Mouse (Mus musculus) lung, embryonic 15.5 days (tissue): ENCODE measurements around the gene Bank1. TPM values are rescaled to one million over a fixed set of nuclear protein-coding genes. Genes with fewer than 3 reads are reported as not detected.
"Not testable (repeated sequence)": the region's sequence is repeated elsewhere in the genome, so short reads cannot be mapped to it uniquely, and the experiment has no call there.

Source experiments
- ATAC-seq: fragments of 200-750 bp; cut with Nextera tagmentation; 2 replicates; pipeline ENCODE4 v1.8.0; 2017; ENCODE audit warnings: moderate number of reproducible peaks, borderline replicate concordance; ENCODE audit not compliant: low FRiP score, low TSS enrichment; ENCODE audit errors: extremely low read depth
- H3K27ac ChIP-seq: fragments of 300-500 bp; sonication (generic); 2 replicates; pipeline ENCODE4 v1.5.1; 2015; ENCODE audit warnings: moderate library complexity, mild to moderate bottlenecking, inconsistent platforms
- H3K27me3 ChIP-seq: fragments of 300-500 bp; sonication (generic); 2 replicates; pipeline ENCODE4 v1.6.1; 2015; ENCODE audit warnings: inconsistent platforms
- H3K36me3 ChIP-seq: fragments of 300-500 bp; sonication (generic); 2 replicates; pipeline ENCODE4 v1.6.1; 2015; ENCODE audit warnings: inconsistent platforms
- H3K4me1 ChIP-seq: fragments of 300-500 bp; sonication (generic); 2 replicates; pipeline ENCODE4 v1.6.1; 2015; ENCODE audit warnings: inconsistent platforms
- H3K4me2 ChIP-seq: fragments of 300-500 bp; sonication (generic); 2 replicates; pipeline ENCODE4 v1.6.1; 2015; ENCODE audit warnings: inconsistent platforms, mild to moderate bottlenecking, moderate library complexity
- H3K4me3 ChIP-seq: fragments of 300-500 bp; sonication (generic); 2 replicates; pipeline ENCODE4 v1.5.1; 2015; ENCODE audit warnings: mild to moderate bottlenecking, inconsistent platforms
- H3K9ac ChIP-seq: fragments of 300-500 bp; sonication (generic); 2 replicates; pipeline ENCODE4 v1.6.1; 2015; ENCODE audit warnings: inconsistent platforms
- H3K9me3 ChIP-seq: fragments of 300-500 bp; sonication (generic); 2 replicates; pipeline ENCODE4 v1.6.1; 2016; ENCODE audit warnings: inconsistent platforms
- WGBS: fragments of 180-500 bp; shearing (Covaris S2); methylation state at CpG from one replicate; pipeline ENCODE4 v1.1.7; 2015; 5-methylcytosine and 5-hydroxymethylcytosine counted together
- polyA plus RNA-seq: library from polyadenylated mRNA; unstranded; fragments of >200 nt; fragmentation: Nextera tagmentation; extraction: Ambion mirVana; gene quantifications from 2 replicates; pipeline ENCODE4 v1.2.1, GENCODE M21; 2015

The Bank1 gene
- polyA plus RNA-seq, 1 experiment from 2014 or later: 0.34 TPM

DNA sequence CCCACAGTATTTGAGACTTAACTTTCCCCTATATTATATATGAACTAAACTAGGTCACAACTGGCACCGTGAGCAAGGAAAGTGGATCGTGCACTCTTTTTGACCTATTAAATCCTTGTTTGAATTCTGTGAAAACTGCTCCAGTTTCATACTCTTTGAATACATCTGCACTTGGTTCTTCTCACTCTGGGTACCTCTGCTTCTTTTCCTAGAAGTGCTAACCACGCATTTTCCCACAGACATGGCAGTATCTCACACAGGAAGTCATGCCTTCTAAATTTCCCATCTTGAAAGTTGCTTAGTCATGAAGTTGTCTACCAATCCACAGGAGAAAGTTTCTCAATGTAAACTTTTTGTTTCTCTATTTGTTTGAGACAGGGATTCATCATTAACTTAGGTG, 3.9 kb downstream of the Bank1 start:
- Histone ChIP-seq H3K4me2 (no peak overlapping the region), H3K4me1 (no peaks in the 10 kb centered on the region), H3K27ac (no peak overlapping the region), H3K36me3 (no peaks in the 10 kb centered on the region), H3K9ac (no peak overlapping the region), H3K9me3 (no peaks in the 10 kb centered on the region), H3K4me3 (no peak overlapping the region), H3K27me3 (no peaks in the 10 kb centered on the region)
- no peak for ATAC-seq
- 90% methylated on average over 3 of the region's 3 CpGs for WGBS

DNA sequence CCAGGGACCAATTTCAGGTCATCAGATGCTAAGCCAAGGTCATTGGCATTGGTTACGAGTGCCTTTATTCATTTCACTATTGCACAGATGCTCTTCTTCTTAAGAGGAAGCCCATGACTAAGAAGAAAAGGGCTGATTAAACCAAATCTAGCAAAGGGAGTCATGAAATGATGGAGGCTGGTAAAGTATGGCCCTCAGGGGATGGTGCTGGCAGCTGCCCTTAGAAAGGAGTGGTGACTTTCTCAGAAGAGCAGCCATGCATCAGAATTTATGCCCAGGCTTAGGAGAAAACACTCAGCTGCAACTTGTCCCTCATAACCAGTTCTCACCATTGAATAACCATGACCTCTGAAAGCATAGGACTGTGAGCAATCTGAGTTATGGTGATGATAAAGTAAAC, 17.4 kb downstream of the Bank1 start:
- 85% methylated on average over 1 of the region's 1 CpGs for WGBS
- Histone ChIP-seq H3K4me1 (no peaks in the 10 kb centered on the region), H3K4me2 (no peak overlapping the region), H3K9ac (no peak overlapping the region), H3K27me3 (no peaks in the 10 kb centered on the region), H3K4me3 (no peak overlapping the region), H3K27ac (no peak overlapping the region), H3K9me3 (no peaks in the 10 kb centered on the region), H3K36me3 (no peaks in the 10 kb centered on the region)
- no peak for ATAC-seq

DNA sequence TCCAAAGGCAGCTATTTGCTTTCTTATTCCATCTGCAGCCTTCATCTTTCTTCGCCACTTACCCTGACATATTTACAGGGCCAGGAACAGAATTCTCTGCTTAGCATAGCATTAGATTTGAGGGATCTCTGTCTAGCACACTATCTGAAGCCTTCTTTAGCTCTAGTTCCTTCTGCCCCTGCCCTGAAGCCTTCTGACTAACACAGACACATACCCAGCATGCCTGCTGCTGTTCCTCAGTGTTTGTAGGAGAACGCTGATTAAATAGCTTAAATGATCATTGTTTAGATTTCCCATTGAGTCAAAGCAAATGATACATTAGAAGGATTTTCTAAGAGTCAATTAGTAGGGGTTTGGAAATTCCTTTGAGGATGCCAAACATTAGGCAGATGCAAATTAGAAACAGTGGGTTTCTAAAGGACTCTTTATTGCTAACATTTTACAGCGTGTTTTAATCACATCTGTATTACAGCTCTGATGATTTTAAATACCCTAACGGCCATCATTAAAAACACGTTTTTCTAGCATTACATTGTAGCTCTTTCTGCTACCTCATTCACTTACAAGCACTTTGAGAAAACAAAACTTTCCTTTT, 19.2 kb downstream of the Bank1 start:
- no peaks in the 10 kb centered on the region for H3K27me3 ChIP-seq
- no peaks in the 10 kb centered on the region for H3K4me1 ChIP-seq
- H3K27ac ChIP-seq: no peak overlapping the region
- no peak overlapping the region for H3K4me3 ChIP-seq
- no peak for ATAC-seq
- H3K36me3 ChIP-seq: no peaks in the 10 kb centered on the region
- no peak overlapping the region for H3K4me2 ChIP-seq
- no peaks in the 10 kb centered on the region for H3K9me3 ChIP-seq
- 69% methylated on average over 5 of the region's 5 CpGs for WGBS
- H3K9ac ChIP-seq: no peak overlapping the region

DNA sequence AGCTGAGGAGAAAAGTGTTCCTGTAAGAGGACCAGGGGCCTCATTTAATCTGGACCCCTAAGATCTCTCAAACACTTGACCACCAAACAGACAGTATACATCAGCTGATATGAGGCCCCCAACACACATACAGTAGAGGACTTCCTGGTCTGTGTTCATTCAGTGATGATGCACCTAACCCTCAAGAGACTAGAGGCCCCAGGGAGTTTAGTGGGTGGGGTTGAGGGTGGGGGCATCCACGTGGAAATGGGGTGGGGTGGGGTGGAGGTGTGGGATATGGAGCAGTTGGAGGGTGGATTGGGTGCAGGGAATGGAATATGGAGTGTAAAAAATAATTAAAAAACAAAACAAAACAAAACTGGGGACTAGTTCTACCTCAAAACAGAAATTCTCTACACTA, 23.3 kb downstream of the Bank1 start:
- ATAC-seq: no peak
- no peaks in the 10 kb centered on the region for H3K9me3 ChIP-seq
- no peaks in the 10 kb centered on the region for H3K36me3 ChIP-seq
- 26% methylated on average over 1 of the region's 1 CpGs for WGBS
- H3K27me3 ChIP-seq: no peaks in the 10 kb centered on the region
- no peak overlapping the region for H3K4me3 ChIP-seq
- H3K27ac ChIP-seq: no peak overlapping the region
- H3K4me1 ChIP-seq: no peaks in the 10 kb centered on the region
- no peak overlapping the region for H3K4me2 ChIP-seq
- no peak overlapping the region for H3K9ac ChIP-seq

DNA sequence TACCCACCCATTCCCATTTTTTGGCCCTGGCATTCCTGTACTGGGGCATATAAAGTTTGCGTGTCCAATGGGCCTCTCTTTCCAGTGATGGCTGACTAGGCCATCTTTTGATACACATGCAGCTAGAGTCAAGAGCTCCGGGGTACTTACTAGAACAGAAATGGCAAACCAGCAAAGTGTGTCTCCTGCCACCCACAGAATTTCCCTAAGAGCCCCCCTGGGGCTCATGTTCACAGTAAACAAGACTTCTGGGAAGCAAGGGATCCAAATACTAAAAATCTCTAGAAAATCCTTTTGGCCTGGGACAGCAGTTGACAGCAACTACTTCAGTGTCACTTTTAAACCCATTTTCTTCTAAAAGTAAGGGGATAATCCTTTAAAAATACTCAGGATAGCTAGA, 25.1 kb downstream of the Bank1 start:
- not testable (repeated sequence) for H3K4me1 ChIP-seq, H3K4me3 ChIP-seq, H3K27me3 ChIP-seq, H3K27ac ChIP-seq, H3K9me3 ChIP-seq, H3K9ac ChIP-seq, ATAC-seq, H3K4me2 ChIP-seq, H3K36me3 ChIP-seq
- WGBS: 84% methylated on average over 2 of the region's 2 CpGs

DNA sequence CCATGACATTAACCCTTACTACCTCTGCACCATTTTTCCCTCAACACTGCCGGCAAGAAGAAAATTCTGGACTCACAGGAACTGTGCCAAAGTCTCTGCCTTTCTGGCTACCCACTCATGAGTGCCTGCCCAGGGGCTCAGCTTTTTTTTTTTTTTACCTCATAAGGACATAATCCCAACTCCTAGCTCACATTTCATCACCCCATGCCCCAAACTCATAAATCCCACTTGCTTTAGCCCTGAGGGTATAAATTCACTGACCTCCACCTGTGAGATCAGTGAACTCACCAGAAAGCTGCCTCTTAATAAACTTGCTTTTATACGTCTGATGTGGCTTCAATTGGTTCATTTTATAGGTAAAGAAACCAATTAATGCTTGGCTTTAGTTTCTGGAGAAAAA, 28.5 kb downstream of the Bank1 start:
- no peaks in the 10 kb centered on the region for H3K4me1 ChIP-seq
- 81% methylated on average over 2 of the region's 2 CpGs for WGBS
- H3K9ac ChIP-seq: no peak overlapping the region
- no peak overlapping the region for H3K27ac ChIP-seq
- H3K4me3 ChIP-seq: no peak overlapping the region
- no peaks in the 10 kb centered on the region for H3K27me3 ChIP-seq
- H3K4me2 ChIP-seq: no peak overlapping the region
- H3K36me3 ChIP-seq: no peaks in the 10 kb centered on the region
- H3K9me3 ChIP-seq: no peaks in the 10 kb centered on the region
- ATAC-seq: no peak

DNA sequence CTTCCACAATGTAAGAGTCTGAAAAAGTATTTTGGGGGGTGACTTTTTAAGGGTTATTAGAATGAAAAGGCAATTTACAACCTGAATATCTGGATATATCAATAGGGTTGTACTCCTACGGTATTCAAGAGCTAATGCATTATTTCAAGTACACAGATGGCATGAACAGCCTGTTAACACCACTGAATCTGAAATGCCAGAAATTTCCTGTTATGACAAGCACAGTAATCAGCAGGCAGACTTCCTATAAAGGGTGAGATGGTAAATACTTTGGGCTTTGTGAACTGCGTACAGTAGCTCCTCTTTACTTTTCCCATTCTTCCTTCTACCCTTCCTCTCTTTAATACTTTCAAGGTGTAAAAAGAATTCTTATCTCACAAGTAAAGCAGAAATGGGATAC, 30.6 kb downstream of the Bank1 start:
- Histone ChIP-seq H3K36me3 (no peaks in the 10 kb centered on the region), H3K27ac (no peak overlapping the region), H3K4me1 (no peaks in the 10 kb centered on the region), H3K4me2 (no peak overlapping the region), H3K27me3 (no peaks in the 10 kb centered on the region), H3K9ac (no peak overlapping the region), H3K9me3 (no peaks in the 10 kb centered on the region), H3K4me3 (no peak overlapping the region)
- 55% methylated on average over 2 of the region's 2 CpGs for WGBS
- ATAC-seq: no peak

DNA sequence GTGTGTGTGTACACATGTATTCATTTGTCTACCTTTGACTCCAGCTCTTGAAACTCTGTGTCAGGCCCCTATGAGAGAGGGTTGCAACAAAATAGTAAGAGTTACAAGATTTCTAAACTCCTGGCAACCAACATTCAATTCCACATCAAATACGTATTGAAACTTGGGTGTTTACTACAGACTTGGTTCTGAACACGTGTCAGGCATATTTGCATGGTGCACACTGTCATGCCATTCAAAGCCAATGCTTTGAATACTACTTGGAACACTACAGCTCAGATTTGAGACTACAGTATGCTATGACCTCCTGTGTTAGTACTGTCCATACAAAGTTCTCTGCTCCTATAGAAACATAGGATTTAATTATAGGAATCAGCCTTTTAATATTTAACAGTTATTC, 38.0 kb downstream of the Bank1 start:
- Histone ChIP-seq H3K9me3 (no peaks in the 10 kb centered on the region), H3K36me3 (no peaks in the 10 kb centered on the region), H3K4me2 (no peak overlapping the region), H3K4me3 (no peak overlapping the region), H3K4me1 (no peaks in the 10 kb centered on the region), H3K27ac (no peak overlapping the region), H3K9ac (no peak overlapping the region), H3K27me3 (no peaks in the 10 kb centered on the region)
- WGBS: 77% methylated on average over 2 of the region's 2 CpGs
- ATAC-seq: no peak

DNA sequence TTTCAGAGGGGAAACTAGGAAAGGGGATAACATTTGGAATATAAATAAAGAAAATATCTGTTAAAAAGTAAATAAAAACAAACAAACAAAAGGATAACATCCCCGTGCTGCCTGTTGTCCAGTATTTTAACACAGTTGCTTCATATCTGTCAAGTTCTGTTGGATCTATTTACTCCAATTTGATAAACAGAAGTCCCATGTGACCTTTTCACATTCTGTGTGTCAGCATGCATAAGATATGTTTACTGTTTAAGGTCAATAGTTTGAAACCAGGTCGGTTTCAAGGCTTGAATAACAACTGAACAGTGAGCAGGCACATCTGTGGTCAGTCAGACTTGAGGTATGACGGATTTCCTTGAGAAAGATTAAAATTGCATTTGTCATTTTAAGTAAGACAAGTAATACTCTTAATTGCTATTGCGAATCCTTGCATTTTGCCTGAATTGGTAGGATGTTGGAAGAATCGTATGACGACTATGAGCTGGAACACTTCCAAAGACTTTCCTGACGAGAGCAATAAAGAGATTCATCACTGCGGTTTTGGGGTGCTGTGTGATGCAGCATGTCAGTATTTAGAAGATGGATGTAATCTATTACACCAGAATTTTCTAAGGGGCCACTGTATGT, 60.8 kb downstream of the Bank1 start:
- no peak overlapping the region for H3K4me3 ChIP-seq
- no peak overlapping the region for H3K9ac ChIP-seq
- 45% methylated on average over 8 of the region's 8 CpGs for WGBS
- no peaks in the 10 kb centered on the region for H3K27me3 ChIP-seq
- H3K36me3 ChIP-seq: no peaks in the 10 kb centered on the region
- ATAC-seq: no peak
- no peak overlapping the region for H3K4me2 ChIP-seq
- no peak overlapping the region for H3K27ac ChIP-seq
- no peaks in the 10 kb centered on the region for H3K9me3 ChIP-seq
- no peaks in the 10 kb centered on the region for H3K4me1 ChIP-seq

DNA sequence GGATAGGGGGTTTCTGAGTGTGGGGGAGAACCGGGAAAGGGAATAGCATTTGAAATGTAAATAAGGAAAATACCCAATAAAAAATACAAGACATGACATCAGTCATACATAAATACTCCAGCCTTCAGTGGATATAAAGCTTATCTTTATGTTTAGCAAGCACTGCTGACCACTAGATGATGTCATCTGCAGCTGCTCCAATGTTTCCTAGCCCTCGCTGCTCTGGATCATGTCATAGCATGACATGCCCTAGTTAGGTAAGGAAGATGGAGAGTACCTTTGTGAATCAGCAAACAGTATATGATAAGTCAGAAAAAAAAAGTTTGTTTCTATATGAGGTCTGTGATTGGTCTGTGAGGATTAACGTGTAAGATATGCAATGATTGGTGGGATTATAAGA, 68.1 kb downstream of the Bank1 start:
- H3K4me3 ChIP-seq: no peak overlapping the region
- no peaks in the 10 kb centered on the region for H3K4me1 ChIP-seq
- H3K9me3 ChIP-seq: no peaks in the 10 kb centered on the region
- H3K4me2 ChIP-seq: no peak overlapping the region
- H3K36me3 ChIP-seq: no peaks in the 10 kb centered on the region
- no peak overlapping the region for H3K9ac ChIP-seq
- H3K27me3 ChIP-seq: no peaks in the 10 kb centered on the region
- ATAC-seq: no peak
- WGBS: 73% methylated on average over 3 of the region's 3 CpGs
- H3K27ac ChIP-seq: no peak overlapping the region

DNA sequence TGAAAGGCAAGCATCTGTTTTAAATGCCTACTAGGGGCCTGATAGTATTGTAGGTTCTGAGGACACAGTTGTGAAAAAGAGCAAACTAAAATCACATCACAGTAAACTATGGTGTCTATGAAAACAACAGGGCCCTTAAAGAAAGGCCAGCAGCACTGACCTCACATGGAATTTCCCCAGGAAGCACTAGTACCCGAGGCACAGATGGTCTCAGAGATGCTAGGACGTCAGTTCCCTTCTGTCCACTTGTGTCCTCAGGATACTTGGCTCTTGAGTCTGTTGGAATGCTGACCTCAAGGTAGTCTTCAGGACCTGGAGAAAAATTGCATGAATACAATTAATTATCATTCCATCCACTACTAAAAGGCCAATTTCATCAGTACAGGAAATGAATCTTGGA, 71.2 kb downstream of the Bank1 start:
- Histone ChIP-seq H3K27ac (no peak overlapping the region), H3K4me1 (no peaks in the 10 kb centered on the region), H3K9me3 (no peaks in the 10 kb centered on the region), H3K4me2 (no peak overlapping the region), H3K4me3 (no peak overlapping the region), H3K27me3 (no peaks in the 10 kb centered on the region), H3K9ac (no peak overlapping the region), H3K36me3 (no peaks in the 10 kb centered on the region)
- 38% methylated on average over 2 of the region's 2 CpGs for WGBS
- ATAC-seq: no peak

DNA sequence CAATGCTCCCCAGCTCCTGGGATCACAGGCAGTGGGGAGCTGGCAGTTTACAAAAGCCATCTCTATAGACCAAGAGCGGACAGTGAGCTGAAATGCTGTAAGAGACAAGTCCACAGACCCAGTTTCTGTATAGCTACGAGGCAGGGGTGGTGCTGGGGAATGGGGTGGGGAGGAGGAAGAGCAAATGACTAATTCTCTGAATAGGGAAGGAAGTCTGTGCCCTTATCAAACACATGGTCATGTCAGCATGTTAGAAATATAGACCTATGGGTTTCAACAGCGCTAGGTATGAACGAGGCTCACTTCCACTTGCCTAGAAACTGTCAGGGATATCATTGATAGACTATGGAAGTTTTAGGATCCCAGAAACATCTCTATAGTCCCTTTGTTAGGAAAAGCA, 73.0 kb downstream of the Bank1 start:
- no peaks in the 10 kb centered on the region for H3K27me3 ChIP-seq
- H3K36me3 ChIP-seq: no peaks in the 10 kb centered on the region
- no peak overlapping the region for H3K9ac ChIP-seq
- WGBS: 65% methylated on average over 4 of the region's 4 CpGs
- H3K4me3 ChIP-seq: no peak overlapping the region
- no peak for ATAC-seq
- H3K27ac ChIP-seq: no peak overlapping the region
- H3K9me3 ChIP-seq: no peaks in the 10 kb centered on the region
- H3K4me1 ChIP-seq: no peaks in the 10 kb centered on the region
- H3K4me2 ChIP-seq: no peak overlapping the region

DNA sequence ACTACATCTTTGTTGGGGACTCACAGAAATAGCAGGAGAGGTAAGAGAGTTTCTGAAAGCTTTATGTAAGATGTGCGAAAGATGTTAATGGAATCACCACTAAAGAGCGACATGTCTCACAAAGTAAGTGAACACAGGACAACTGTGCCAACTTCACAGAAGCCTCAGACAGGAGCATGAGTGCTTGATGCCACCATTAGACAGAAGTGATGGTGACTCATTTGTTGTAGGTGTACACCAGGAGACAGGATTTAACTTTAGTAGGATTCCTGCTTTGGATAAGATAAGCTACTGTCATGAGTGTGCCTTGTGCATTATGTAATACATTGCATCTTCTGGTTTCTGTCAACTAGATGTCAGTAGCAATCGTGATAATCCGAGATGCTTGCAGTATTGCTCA, 74.3 kb downstream of the Bank1 start:
- Histone ChIP-seq H3K36me3 (no peaks in the 10 kb centered on the region), H3K27ac (no peak overlapping the region)
- no peak for ATAC-seq

More for the DNA sequence above, 74.3 kb downstream of the Bank1 start:
- Histone ChIP-seq H3K9me3 (no peaks in the 10 kb centered on the region), H3K4me3 (no peak overlapping the region), H3K4me2 (no peak overlapping the region), H3K4me1 (no peaks in the 10 kb centered on the region), H3K27me3 (no peaks in the 10 kb centered on the region), H3K9ac (no peak overlapping the region)
- WGBS: 87% methylated on average over 4 of the region's 4 CpGs
